8 mouse cellular contexts compared by ENCODE assay signal in genomic region chr4:154963190-154963836, GRCm38 (mm10). TPM values are rescaled to one million over a fixed set of nuclear protein-coding genes. Genes with fewer than 3 reads are reported as not detected.
DNase-seq lines count a peak whose midpoint lies in the region; ATAC-seq and TF ChIP-seq lines count a peak whose summit lies in the region.

No protein-coding gene starts in this region.

- ATAC-seq in lung, embryonic 16.5 days (ENCODE audit: low read depth), result no peak
- ATAC-seq in forebrain, postnatal 0 days, result no peak

- H3K27me3 ChIP-seq in lung, embryonic 16.5 days (ENCODE audit: control insufficient read depth, insufficient read depth, low read depth, low read length), result peaks cover 49% of the 10 kb centered on the region
- H3K27me3 ChIP-seq in forebrain, postnatal 0 days (ENCODE audit: insufficient read depth, low read length), result no peaks in the 10 kb centered on the region

- peak; percentile 73 for DNase-seq in embryo, embryonic 10 days (ENCODE audit: low spot score)
- DNase-seq in embryo, embryonic 9.5 days (ENCODE audit: extremely low spot score), result no peak
- no peak for DNase-seq in lung, adult 18-20 months
- peak; percentile 50 for DNase-seq in forebrain, postnatal 0 days
- DNase-seq in mesoderm, embryonic 11.5 days (ENCODE audit: low read depth, low spot score), result peak; percentile 51
- no peak for DNase-seq in ovary, adult 18-20 months (ENCODE audit: low spot score)
- DNase-seq in adrenal gland, postnatal 14 days, result no peak

- no peak overlapping the region for H3K27ac ChIP-seq in lung, embryonic 16.5 days (ENCODE audit: low read length)
- H3K27ac ChIP-seq in forebrain, postnatal 0 days (ENCODE audit: low read depth, low read length), result peak overlapping the region; percentile 92

- peak overlapping the region; percentile 85; the same call in 1 of the 2 replicates for H3K9ac ChIP-seq in lung, embryonic 16.5 days (ENCODE audit: low read length)
- peak overlapping the region; percentile 80 for H3K9ac ChIP-seq in forebrain, postnatal 0 days

- H3K4me1 ChIP-seq in lung, embryonic 16.5 days (replicated peaks; ENCODE audit: control insufficient read depth, insufficient read depth, low read length), result peaks cover 35% of the 10 kb centered on the region
- H3K4me1 ChIP-seq in forebrain, postnatal 0 days (ENCODE audit: insufficient read depth), result peaks cover 31% of the 10 kb centered on the region

- TF ChIP-seq CTCF in forebrain, postnatal 0 days (IDR thresholded peaks at IDR 0.05; ENCODE audit: low read depth), result no peak

- H3K4me2 ChIP-seq in lung, embryonic 16.5 days (ENCODE audit: low read depth, low read length), result peak overlapping the region; percentile 73
- H3K4me2 ChIP-seq in forebrain, postnatal 0 days (ENCODE audit: low read depth), result peak overlapping the region; percentile 96

- H3K4me3 ChIP-seq in lung, embryonic 16.5 days (ENCODE audit: low read length), result peak overlapping the region; percentile 73
- H3K4me3 ChIP-seq in forebrain, postnatal 0 days (ENCODE audit: low read depth, low read length), result peak overlapping the region; percentile 74

- H3K9me3 ChIP-seq in lung, embryonic 16.5 days (ENCODE audit: control insufficient read depth, low read length), result no peaks in the 10 kb centered on the region
- H3K9me3 ChIP-seq in forebrain, postnatal 0 days (ENCODE audit: low read length), result no peaks in the 10 kb centered on the region

- H3K36me3 ChIP-seq in lung, embryonic 16.5 days (ENCODE audit: control insufficient read depth, insufficient read depth, low read length), result no peaks in the 10 kb centered on the region
- H3K36me3 ChIP-seq in forebrain, postnatal 0 days (ENCODE audit: insufficient read depth), result no peaks in the 10 kb centered on the region

- WGBS in lung, embryonic 16.5 days, result 32% methylated on average over 11 of the region's 11 CpGs
- 7% methylated on average over 11 of the region's 11 CpGs for WGBS in forebrain, postnatal 0 days

RNA-seq across cellular contexts. Expression of gene Pank4, which starts 0.6 kb away (rescaled TPM):
- polyA plus RNA-seq in lung, embryonic 16.5 days (2015; fragmentation: Nextera tagmentation; extraction: Ambion mirVana), result 47.3 and 48.4 TPM in 2 replicates
- total RNA-seq in forebrain, postnatal 0 days (2014; rRNA removed), result 39.7 and 40.0 TPM in 2 replicates
- polyA plus RNA-seq in forebrain, postnatal 0 days (2015; fragmentation: Nextera tagmentation; extraction: Ambion mirVana), result 20.4 and 22.6 TPM in 2 replicates
- total RNA-seq in adrenal gland, postnatal 14 days (2021), result 27.9 and 30.2 TPM in 2 replicates

RNA-seq across cellular contexts. Expression of gene Hes5, which starts 2.6 kb away (rescaled TPM):
- 0.54 and 0.55 TPM in 2 replicates for polyA plus RNA-seq in lung, embryonic 16.5 days (2015; fragmentation: Nextera tagmentation; extraction: Ambion mirVana)
- 92.2 and 100 TPM in 2 replicates for total RNA-seq in forebrain, postnatal 0 days (2014; rRNA removed)
- polyA plus RNA-seq in forebrain, postnatal 0 days (2015; fragmentation: Nextera tagmentation; extraction: Ambion mirVana), result 107 and 120 TPM in 2 replicates
- total RNA-seq in adrenal gland, postnatal 14 days (2021), result not detected in 2 replicates

RNA-seq across cellular contexts. Expression of gene Tnfrsf14, which starts 35.0 kb away (rescaled TPM):
- polyA plus RNA-seq in lung, embryonic 16.5 days (2015; fragmentation: Nextera tagmentation; extraction: Ambion mirVana), result 1.7 and 1.9 TPM in 2 replicates
- 2.6 TPM in 1 of 2 replicates, not detected in the other for total RNA-seq in forebrain, postnatal 0 days (2014; rRNA removed)
- not detected in 2 replicates for polyA plus RNA-seq in forebrain, postnatal 0 days (2015; fragmentation: Nextera tagmentation; extraction: Ambion mirVana)
- total RNA-seq in adrenal gland, postnatal 14 days (2021), result 8.3 and 10.6 TPM in 2 replicates

Comparison
In these comparisons a context has a peak if more than half of its experiments do, and no peak if none do; other contexts are left out.
1. DNase-seq: peak in embryo, embryonic 10 days (single experiment), forebrain, postnatal 0 days (single experiment) and mesoderm, embryonic 11.5 days (single experiment); none in embryo, embryonic 9.5 days (single experiment), lung, adult 18-20 months (0 of 2), ovary, adult 18-20 months (single experiment) and adrenal gland, postnatal 14 days (single experiment).
2. RNA of gene Hes5, which starts 2.6 kb away (total RNA-seq): 92.2 to 100 TPM in forebrain, postnatal 0 days; not detected in adrenal gland, postnatal 14 days; every median in the first group is over 10 times any median in the second.